Mouse (Mus musculus) kidney, adult 2 months (tissue): ENCODE measurements around the gene Klra5.

Experiments
- CTCF ChIP-seq: fragments of 200-500 bp; conservative IDR thresholded peaks from 2 replicates; pipeline ENCODE4 v1.5.1; 2011; ENCODE audit warnings: low read depth, mild to moderate bottlenecking, control low read depth, low read length, moderate library complexity, mixed read lengths; ENCODE audit not compliant: insufficient read depth, insufficient read length
- POLR2A ChIP-seq: fragments of 200-500 bp; IDR thresholded peaks from one replicate; pipeline ENCODE4 v1.6.1; 2011; ENCODE audit warnings: low read depth, low read length, control low read depth

GRCm38 (mm10) chr6:129882525-129882924 is 34.9 kb downstream of the Klra5 start:
- TF ChIP-seq POLR2A = no peak
- no peak for TF ChIP-seq CTCF
